Comparison of ENCODE assay signal across 18 mouse cellular contexts in genomic region chr9:53095319-53096165, GRCm38 (mm10).
DNase-seq lines count a peak whose midpoint lies in the region; ATAC-seq and TF ChIP-seq lines count a peak whose summit lies in the region.
"Had no signal": no experiment of that assay in that cellular context is flagged by ENCODE, and none has a peak within 500 bp of the region (broad histone marks: within the 10 kb centered on the region; RNA-seq: fewer than 3 reads in every experiment).

No protein-coding gene starts in this region.

- DNase-seq in intestine, embryonic 14.5 days (ENCODE audit: low spot score), result no peak
- DNase-seq in midbrain, postnatal 0 days (ENCODE audit: low spot score), result peak; percentile 42
- no peak for DNase-seq in midbrain, embryonic 10.5 days (ENCODE audit: low spot score)
- DNase-seq in adipocyte (ENCODE audit: low spot score), result peak; percentile 40
- DNase-seq in skeletal muscle tissue, adult 2 months (ENCODE audit: low read depth, low spot score), result peak; percentile 28
- DNase-seq in heart, adult 8-10 months (ENCODE audit: low spot score), result no peak
- DNase-seq: cerebellum, adult 9-11 months; kidney, adult 2 months; kidney, postnatal 36 days; liver, postnatal 0 days; thymus, postnatal 14 days had no signal

- 55% methylated on average over 5 of the region's 5 CpGs for WGBS in intestine, embryonic 14.5 days
- 61% methylated on average over 5 of the region's 5 CpGs for WGBS in intestine, postnatal 0 days
- 82% methylated on average over 5 of the region's 5 CpGs for WGBS in midbrain, postnatal 0 days
- WGBS in midbrain, embryonic 10.5 days, result 85% methylated on average over 5 of the region's 5 CpGs

- no peak overlapping the region for H3K4me3 ChIP-seq in intestine, embryonic 14.5 days (ENCODE audit: low read depth, low read length)
- H3K4me3 ChIP-seq in intestine, postnatal 0 days (ENCODE audit: low read depth, low read length), result no peak overlapping the region
- H3K4me3 ChIP-seq in midbrain, postnatal 0 days (ENCODE audit: low read depth, low read length), result no peak overlapping the region
- H3K4me3 ChIP-seq in midbrain, embryonic 10.5 days, result no peak overlapping the region
- H3K4me3 ChIP-seq: forebrain, embryonic 13.5 days; hindbrain, embryonic 12.5 days; limb, embryonic 15.5 days; megakaryocyte, embryonic 14.5 days; neural tube, embryonic 12.5 days had no signal

- H3K9me3 ChIP-seq in intestine, embryonic 14.5 days (ENCODE audit: control insufficient read depth, low read length), result no peaks in the 10 kb centered on the region
- no peaks in the 10 kb centered on the region for H3K9me3 ChIP-seq in intestine, postnatal 0 days (ENCODE audit: control insufficient read depth)
- H3K9me3 ChIP-seq in midbrain, postnatal 0 days (ENCODE audit: low read length), result no peaks in the 10 kb centered on the region
- no peaks in the 10 kb centered on the region for H3K9me3 ChIP-seq in midbrain, embryonic 10.5 days (replicated peaks)
- H3K9me3 ChIP-seq: forebrain, embryonic 13.5 days; hindbrain, embryonic 12.5 days; limb, embryonic 15.5 days; megakaryocyte, embryonic 14.5 days; neural tube, embryonic 12.5 days had no signal

- no peaks in the 10 kb centered on the region for H3K36me3 ChIP-seq in intestine, embryonic 14.5 days (ENCODE audit: control insufficient read depth, insufficient read depth, low read length)
- H3K36me3 ChIP-seq in intestine, postnatal 0 days (ENCODE audit: control insufficient read depth, insufficient read depth), result no peaks in the 10 kb centered on the region
- H3K36me3 ChIP-seq in midbrain, postnatal 0 days (ENCODE audit: insufficient read depth, low read length), result no peaks in the 10 kb centered on the region
- H3K36me3 ChIP-seq in midbrain, embryonic 10.5 days, result no peaks in the 10 kb centered on the region
- H3K36me3 ChIP-seq: hindbrain, embryonic 12.5 days; limb, embryonic 15.5 days; neural tube, embryonic 12.5 days had no signal

- H3K27ac ChIP-seq in intestine, embryonic 14.5 days (ENCODE audit: low read depth), result no peak overlapping the region
- no peak overlapping the region for H3K27ac ChIP-seq in intestine, postnatal 0 days (ENCODE audit: low read depth, low read length)
- H3K27ac ChIP-seq in midbrain, postnatal 0 days (ENCODE audit: low read depth, low read length), result no peak overlapping the region
- no peak overlapping the region for H3K27ac ChIP-seq in midbrain, embryonic 10.5 days (replicated peaks)
- H3K27ac ChIP-seq: forebrain, embryonic 13.5 days; hindbrain, embryonic 12.5 days; limb, embryonic 15.5 days; neural tube, embryonic 12.5 days had no signal

- no peaks in the 10 kb centered on the region for H3K27me3 ChIP-seq in intestine, embryonic 14.5 days (replicated peaks; ENCODE audit: control insufficient read depth, insufficient read depth, low read length)
- no peaks in the 10 kb centered on the region for H3K27me3 ChIP-seq in intestine, postnatal 0 days (replicated peaks; ENCODE audit: control insufficient read depth, insufficient read depth, low read length)
- no peaks in the 10 kb centered on the region for H3K27me3 ChIP-seq in midbrain, postnatal 0 days (ENCODE audit: insufficient read depth, low read length)
- no peaks in the 10 kb centered on the region for H3K27me3 ChIP-seq in midbrain, embryonic 10.5 days (ENCODE audit: low read depth, poor library complexity, severe bottlenecking)
- H3K27me3 ChIP-seq: forebrain, embryonic 13.5 days; hindbrain, embryonic 12.5 days; limb, embryonic 15.5 days; megakaryocyte, embryonic 14.5 days; neural tube, embryonic 12.5 days had no signal

- no peak for TF ChIP-seq CTCF in intestine, postnatal 0 days (IDR thresholded peaks at IDR 0.05; ENCODE audit: low read depth)
- TF ChIP-seq CTCF in midbrain, postnatal 0 days (IDR thresholded peaks at IDR 0.05), result no peak

- no peaks in the 10 kb centered on the region for H3K4me1 ChIP-seq in intestine, embryonic 14.5 days (replicated peaks; ENCODE audit: control insufficient read depth, insufficient read depth, low read length)
- no peaks in the 10 kb centered on the region for H3K4me1 ChIP-seq in intestine, postnatal 0 days (replicated peaks; ENCODE audit: control insufficient read depth, insufficient read depth, low read length)
- H3K4me1 ChIP-seq in midbrain, postnatal 0 days (ENCODE audit: insufficient read depth, low read length), result no peaks in the 10 kb centered on the region
- no peaks in the 10 kb centered on the region for H3K4me1 ChIP-seq in midbrain, embryonic 10.5 days
- H3K4me1 ChIP-seq: forebrain, embryonic 13.5 days; hindbrain, embryonic 12.5 days; limb, embryonic 15.5 days; neural tube, embryonic 12.5 days had no signal

- ATAC-seq in intestine, embryonic 14.5 days (replicated peaks; ENCODE audit: low FRiP score, low TSS enrichment, low read depth), result 0 out of 2 replicates have a peak, but pooled peaks have one; percentile 47
- no peak for ATAC-seq in intestine, postnatal 0 days
- no peak for ATAC-seq in midbrain, postnatal 0 days (ENCODE audit: low FRiP score)
- no peak for ATAC-seq in granulocyte monocyte progenitor cell, adult 5-6 weeks (replicated peaks; ENCODE audit: poor library complexity, severe bottlenecking)
- ATAC-seq: forebrain, embryonic 13.5 days; liver, postnatal 0 days had no signal

- H3K4me2 ChIP-seq in intestine, embryonic 14.5 days (ENCODE audit: low read length), result no peak overlapping the region
- no peak overlapping the region for H3K4me2 ChIP-seq in intestine, postnatal 0 days (replicated peaks; ENCODE audit: low read depth)
- no peak overlapping the region for H3K4me2 ChIP-seq in midbrain, postnatal 0 days (ENCODE audit: low read depth, low read length, poor library complexity, severe bottlenecking)
- H3K4me2 ChIP-seq: forebrain, embryonic 13.5 days; hindbrain, embryonic 12.5 days; limb, embryonic 15.5 days; neural tube, embryonic 12.5 days had no signal

- H3K9ac ChIP-seq in intestine, embryonic 14.5 days (ENCODE audit: low read length), result no peak overlapping the region
- no peak overlapping the region for H3K9ac ChIP-seq in intestine, postnatal 0 days (ENCODE audit: low read depth, low read length)
- no peak overlapping the region for H3K9ac ChIP-seq in midbrain, postnatal 0 days (replicated peaks; ENCODE audit: low read length, poor library complexity, severe bottlenecking)
- H3K9ac ChIP-seq: forebrain, embryonic 13.5 days; hindbrain, embryonic 12.5 days; limb, embryonic 15.5 days; liver, postnatal 0 days; neural tube, embryonic 12.5 days had no signal

Comparison
In these comparisons a context has a peak if more than half of its experiments do, and no peak if none do; other contexts are left out.
1. DNase-seq: peak in midbrain, postnatal 0 days (single experiment), adipocyte (single experiment) and skeletal muscle tissue, adult 2 months (single experiment); none in intestine, embryonic 14.5 days (single experiment), midbrain, embryonic 10.5 days (single experiment) and heart, adult 8-10 months (single experiment).